In genomic region chr16:49796271-49796670, GRCm38 (mm10) we compare ENCODE assay signal across 29 mouse cellular contexts. TPM values are rescaled to one million over a fixed set of nuclear protein-coding genes. Genes with fewer than 3 reads are reported as not detected.
DNase-seq lines count a peak whose midpoint lies in the region; ATAC-seq lines count a peak whose summit lies in the region.
"Had no signal": no experiment of that assay in that cellular context is flagged by ENCODE, and none has a peak within 500 bp of the region (broad histone marks: within the 10 kb centered on the region; RNA-seq: fewer than 3 reads in every experiment).

No protein-coding gene starts in this region.

- no peaks in the 10 kb centered on the region for H3K36me3 ChIP-seq in midbrain, embryonic 11.5 days (ENCODE audit: control insufficient read depth, insufficient read depth, low read length)
- no peaks in the 10 kb centered on the region for H3K36me3 ChIP-seq in midbrain, embryonic 14.5 days (ENCODE audit: control insufficient read depth, insufficient read depth, low read length)
- no peaks in the 10 kb centered on the region for H3K36me3 ChIP-seq in liver, embryonic 16.5 days (ENCODE audit: control insufficient read depth, insufficient read depth)
- H3K36me3 ChIP-seq: forebrain, embryonic 12.5 days; hindbrain, embryonic 15.5 days; limb, embryonic 10.5 days; limb, embryonic 15.5 days; midbrain, embryonic 15.5 days; neural tube, embryonic 15.5 days had no signal

- ATAC-seq in midbrain, embryonic 11.5 days (ENCODE audit: low FRiP score), result no peak
- no peak for ATAC-seq in midbrain, embryonic 14.5 days (ENCODE audit: low FRiP score, low TSS enrichment)
- ATAC-seq in liver, embryonic 16.5 days (ENCODE audit: low read depth), result no peak
- ATAC-seq: forebrain, postnatal 0 days; midbrain, embryonic 15.5 days had no signal

- H3K9ac ChIP-seq in midbrain, embryonic 11.5 days (ENCODE audit: low read length), result no peak overlapping the region
- H3K9ac ChIP-seq in midbrain, embryonic 14.5 days (replicated peaks; ENCODE audit: low read length), result no peak overlapping the region
- H3K9ac ChIP-seq in liver, embryonic 16.5 days (ENCODE audit: low read depth, low read length), result peak overlapping the region; percentile 11; the same call in 1 of the 2 replicates
- H3K9ac ChIP-seq: forebrain, embryonic 12.5 days; forebrain, postnatal 0 days; hindbrain, embryonic 15.5 days; limb, embryonic 15.5 days; midbrain, embryonic 15.5 days; neural tube, embryonic 15.5 days had no signal

- H3K4me1 ChIP-seq in midbrain, embryonic 11.5 days (ENCODE audit: control insufficient read depth, insufficient read depth, low read length), result no peaks in the 10 kb centered on the region
- H3K4me1 ChIP-seq in midbrain, embryonic 14.5 days (ENCODE audit: control insufficient read depth, insufficient read depth, low read length), result no peaks in the 10 kb centered on the region
- peaks cover 71% of the 10 kb centered on the region for H3K4me1 ChIP-seq in liver, embryonic 16.5 days (ENCODE audit: control insufficient read depth, low read depth, low read length)
- H3K4me1 ChIP-seq: forebrain, embryonic 12.5 days; limb, embryonic 15.5 days; midbrain, embryonic 15.5 days; neural tube, embryonic 15.5 days had no signal

- no peaks in the 10 kb centered on the region for H3K27me3 ChIP-seq in midbrain, embryonic 11.5 days (ENCODE audit: control insufficient read depth, insufficient read depth, low read length)
- no peaks in the 10 kb centered on the region for H3K27me3 ChIP-seq in midbrain, embryonic 14.5 days (ENCODE audit: control insufficient read depth, insufficient read depth, low read length)
- H3K27me3 ChIP-seq in liver, embryonic 16.5 days (ENCODE audit: control insufficient read depth, insufficient read depth, low read depth, low read length), result no peaks in the 10 kb centered on the region
- H3K27me3 ChIP-seq: forebrain, embryonic 12.5 days; hindbrain, embryonic 15.5 days; limb, embryonic 15.5 days; midbrain, embryonic 15.5 days; neural tube, embryonic 15.5 days had no signal

- no peaks in the 10 kb centered on the region for H3K9me3 ChIP-seq in midbrain, embryonic 11.5 days (ENCODE audit: control insufficient read depth, low read length)
- H3K9me3 ChIP-seq in midbrain, embryonic 14.5 days (ENCODE audit: control insufficient read depth, low read length), result no peaks in the 10 kb centered on the region
- no peaks in the 10 kb centered on the region for H3K9me3 ChIP-seq in liver, embryonic 16.5 days (replicated peaks; ENCODE audit: control insufficient read depth, low read length)
- H3K9me3 ChIP-seq: forebrain, embryonic 12.5 days; hindbrain, embryonic 15.5 days; limb, embryonic 10.5 days; limb, embryonic 15.5 days; midbrain, embryonic 15.5 days; neural tube, embryonic 15.5 days had no signal

- DNase-seq in heart, adult 11 months, result peak; percentile 50
- DNase-seq in heart, postnatal 36 days, result no peak
- DNase-seq in midbrain, embryonic 11.5 days (ENCODE audit: low spot score, missing footprints), result peak; percentile 60
- DNase-seq in midbrain, embryonic 14.5 days, result no peak
- DNase-seq in adrenal gland, postnatal 14 days, result peak; percentile 24
- no peak for DNase-seq in cerebellum, adult 11 months
- DNase-seq in frontal cortex, postnatal 10 days (ENCODE audit: low spot score in 2 of 2), result no peak
- DNase-seq: cerebellum, adult 18-20 months; cerebellum, postnatal 10 days; forebrain, postnatal 0 days; gastrocnemius, postnatal 10 days; heart, postnatal 4 days; kidney, adult 11 months; kidney, postnatal 14 days; layer of hippocampus, adult 9-11 months; right cerebral cortex, postnatal 25 days; spleen, adult 18-20 months; thymus, adult 18-20 months; thymus, postnatal 4 days had no signal

- H3K4me3 ChIP-seq in midbrain, embryonic 11.5 days (ENCODE audit: low read depth, low read length), result no peak overlapping the region
- no peak overlapping the region for H3K4me3 ChIP-seq in midbrain, embryonic 14.5 days (replicated peaks; ENCODE audit: low read depth, low read length)
- H3K4me3 ChIP-seq in liver, embryonic 16.5 days (ENCODE audit: low read depth, low read length), result no peak overlapping the region
- H3K4me3 ChIP-seq: forebrain, embryonic 12.5 days; hindbrain, embryonic 15.5 days; limb, embryonic 10.5 days; limb, embryonic 15.5 days; midbrain, embryonic 15.5 days; neural tube, embryonic 15.5 days had no signal

- 92% methylated on average over 2 of the region's 2 CpGs for WGBS in midbrain, embryonic 11.5 days
- WGBS in midbrain, embryonic 14.5 days, result 86% methylated on average over 2 of the region's 2 CpGs
- 71% methylated on average over 2 of the region's 2 CpGs for WGBS in liver, embryonic 16.5 days (ENCODE audit: insufficient replicate concordance)

- no peak overlapping the region for H3K4me2 ChIP-seq in midbrain, embryonic 11.5 days
- no peak overlapping the region for H3K4me2 ChIP-seq in midbrain, embryonic 14.5 days (ENCODE audit: low read length)
- no peak overlapping the region for H3K4me2 ChIP-seq in liver, embryonic 16.5 days (ENCODE audit: low read depth, low read length)
- H3K4me2 ChIP-seq: forebrain, embryonic 12.5 days; heart, embryonic 11.5 days; hindbrain, embryonic 15.5 days; limb, embryonic 15.5 days; midbrain, embryonic 15.5 days; neural tube, embryonic 15.5 days had no signal

- H3K27ac ChIP-seq in midbrain, embryonic 11.5 days (ENCODE audit: low read depth, low read length), result no peak overlapping the region
- H3K27ac ChIP-seq in midbrain, embryonic 14.5 days (replicated peaks; ENCODE audit: low read depth, low read length), result no peak overlapping the region
- H3K27ac ChIP-seq in liver, embryonic 16.5 days (ENCODE audit: low read length), result peak overlapping the region; percentile 72
- H3K27ac ChIP-seq: forebrain, embryonic 12.5 days; hindbrain, embryonic 15.5 days; limb, embryonic 10.5 days; limb, embryonic 15.5 days; macrophage; midbrain, embryonic 15.5 days; neural tube, embryonic 15.5 days; stomach, postnatal 0 days had no signal

- intact Hi-C loops in heart, postnatal 36 days (cut with DNase I), result no loop called here

RNA-seq across cellular contexts. Expression of gene Cd47, which starts 4.1 kb away (rescaled TPM):
- 10 to 100 TPM; 82.9 to 83.0 TPM for total RNA-seq in heart, postnatal 36 days (2021)
- 57.8 and 63.5 TPM in 2 replicates for polyA plus RNA-seq in midbrain, embryonic 11.5 days (2014; fragmentation: Nextera tagmentation; extraction: Ambion mirVana)
- polyA plus RNA-seq in midbrain, embryonic 14.5 days (2014; fragmentation: Nextera tagmentation; extraction: Ambion mirVana), result 133 and 137 TPM in 2 replicates
- total RNA-seq in adrenal gland, postnatal 14 days (2021), result 126 and 128 TPM in 2 replicates
- 286 and 291 TPM in 2 replicates for polyA plus RNA-seq in liver, embryonic 16.5 days (2015; fragmentation: Nextera tagmentation; extraction: Ambion mirVana)

Comparison
In these comparisons a context has a peak if more than half of its experiments do, and no peak if none do; other contexts are left out.
1. DNase-seq: peak in heart, adult 11 months (single experiment), midbrain, embryonic 11.5 days (single experiment) and adrenal gland, postnatal 14 days (single experiment); none in heart, postnatal 36 days (0 of 2), midbrain, embryonic 14.5 days (single experiment), cerebellum, adult 11 months (single experiment) and frontal cortex, postnatal 10 days (0 of 2).